Mouse (Mus musculus): ENCODE results near the gene Traf3ip1.
"Not testable (repeated sequence)": the region's sequence is repeated elsewhere in the genome, so short reads cannot be mapped to it uniquely, and the experiment has no call there.

The Traf3ip1 gene

GRCm38 (mm10) chr1:91466186-91466585 lies 28.3 kb upstream of the Traf3ip1 start:
- DNase-seq: no peak

- DNase-seq: no peak
Measured at GRCm38 (mm10) chr1:91469888-91470419, 24.5 kb upstream of the Traf3ip1 start.

GRCm38 (mm10) chr1:91478145-91478544 lies 16.3 kb upstream of the Traf3ip1 start:
- not testable (repeated sequence) for DNase-seq

DNA sequence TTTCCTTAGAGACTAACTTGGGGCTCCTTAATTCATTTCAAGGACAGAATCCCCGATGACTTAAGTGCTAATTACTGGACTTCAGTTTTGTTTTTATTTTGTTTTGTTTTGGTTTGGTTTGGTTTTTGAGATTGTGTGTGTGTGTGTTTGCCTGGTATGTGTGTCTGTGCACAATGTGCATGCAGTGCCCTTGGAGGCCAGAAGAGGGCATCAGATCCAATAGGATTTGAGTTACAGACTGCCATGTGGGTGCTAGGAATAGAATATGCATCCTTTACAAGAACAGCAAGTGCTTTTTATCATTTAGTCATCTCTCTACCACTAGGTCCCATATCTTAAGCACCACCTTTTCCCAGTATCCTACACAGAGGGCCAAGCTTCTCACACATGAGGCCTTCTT lies 15.5 kb upstream of the Traf3ip1 start:
- DNase-seq: no peak

- DNase-seq: no peak
Measured at GRCm38 (mm10) chr1:91482616-91483211, 11.7 kb upstream of the Traf3ip1 start.

- DNase-seq: peak; percentile 86
Measured at GRCm38 (mm10) chr1:91483304-91484010, 11.0 kb upstream of the Traf3ip1 start.

GRCm38 (mm10) chr1:91484011-91484346 lies 10.5 kb upstream of the Traf3ip1 start:
- DNase-seq: no peak

GRCm38 (mm10) chr1:91485422-91485821 lies 9.0 kb upstream of the Traf3ip1 start:
- no peak for DNase-seq

GRCm38 (mm10) chr1:91486165-91486564 lies 8.3 kb upstream of the Traf3ip1 start:
- DNase-seq: no peak

DNA sequence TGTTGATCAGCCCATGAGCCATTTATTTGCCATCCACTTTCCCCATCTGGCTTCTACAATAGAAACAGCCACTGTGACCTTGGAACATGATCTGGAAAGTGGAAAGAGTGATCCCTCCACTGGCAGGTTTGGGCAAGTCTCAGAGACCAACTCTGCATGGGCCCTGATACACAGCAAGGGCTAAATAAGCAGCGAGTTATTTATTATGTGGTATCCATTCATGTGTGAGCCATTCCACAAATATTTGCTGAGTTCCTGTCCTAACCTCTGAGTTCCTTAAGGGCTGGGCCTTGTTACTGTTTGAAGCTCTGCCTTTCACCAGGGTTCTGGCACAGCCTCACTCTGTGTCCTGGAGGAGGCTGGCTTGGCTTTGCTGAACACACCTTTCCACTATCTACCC lies 4.1 kb upstream of the Traf3ip1 start:
- DNase-seq: no peak

DNA sequence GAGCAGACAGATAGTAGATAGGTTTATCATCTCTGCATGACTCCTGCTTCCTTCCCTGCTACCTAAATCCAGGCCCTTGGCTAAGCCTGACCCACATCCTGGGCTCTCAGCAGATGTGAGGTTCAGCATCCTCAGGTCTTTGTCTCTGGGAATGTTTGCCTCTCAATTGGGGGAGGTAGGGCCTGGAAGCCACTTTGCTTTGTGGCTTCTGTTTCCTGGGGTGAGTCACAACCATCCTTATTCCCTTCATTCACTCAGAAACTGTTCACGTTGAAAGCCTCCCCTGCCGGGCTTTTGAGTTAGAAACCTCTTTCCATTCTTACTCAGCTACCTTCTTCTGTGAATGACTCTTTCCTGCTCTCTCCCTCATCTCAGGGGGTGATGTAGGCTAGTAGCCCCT lies 1.7 kb upstream of the Traf3ip1 start:
- DNase-seq: no peak

DNA sequence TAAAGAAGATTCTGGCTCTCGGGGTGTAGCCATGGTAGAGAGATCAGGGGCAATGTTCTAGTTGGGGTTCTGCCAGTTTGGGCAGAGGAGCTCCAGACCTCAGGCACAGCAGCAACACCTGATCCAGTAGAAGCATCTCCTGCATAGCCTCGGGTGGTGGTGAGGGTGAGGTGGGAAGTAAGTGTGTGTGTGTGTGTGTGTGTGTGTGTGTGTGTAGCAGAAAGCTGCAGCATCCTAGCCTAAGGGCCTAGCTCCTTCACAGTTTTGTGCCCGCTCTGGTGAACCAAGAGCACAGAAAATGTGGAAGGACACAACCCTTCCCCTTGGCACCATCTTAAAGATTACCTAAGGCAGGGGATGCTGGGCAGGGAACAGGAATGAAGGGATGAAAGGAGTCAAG lies 509 bp upstream of the Traf3ip1 start:
- no peak for DNase-seq

DNA sequence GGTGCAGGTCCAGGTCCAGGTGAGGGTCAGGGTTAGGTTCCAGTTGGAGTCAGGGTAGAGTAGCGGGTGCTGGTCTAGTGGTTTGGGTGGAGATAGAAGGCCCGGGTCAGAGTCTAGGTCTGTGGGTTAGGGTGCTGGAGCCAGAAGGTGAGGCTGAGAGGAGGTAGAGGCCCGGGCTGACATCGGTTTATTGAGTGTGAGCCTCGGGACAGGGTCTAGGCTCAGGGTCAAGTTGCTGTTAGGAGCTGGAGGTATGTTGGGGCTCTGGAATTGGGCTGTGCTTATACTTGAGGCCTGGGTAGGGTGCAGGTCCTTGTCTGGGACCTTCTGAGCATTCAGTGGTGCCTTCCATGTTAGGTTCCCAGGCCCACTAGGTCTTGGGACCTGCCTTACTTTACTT lies 874 bp downstream of the Traf3ip1 start:
- no peak for DNase-seq

GRCm38 (mm10) chr1:91498579-91498978 lies 4.1 kb downstream of the Traf3ip1 start:
- DNase-seq: no peak

- no peak for DNase-seq
Measured at GRCm38 (mm10) chr1:91504615-91505014, 10.2 kb downstream of the Traf3ip1 start.

- no peak for DNase-seq
Measured at GRCm38 (mm10) chr1:91514916-91515315, 20.5 kb downstream of the Traf3ip1 start.

- no peak for DNase-seq
Measured at GRCm38 (mm10) chr1:91515642-91516041, 21.2 kb downstream of the Traf3ip1 start.

- peak; percentile 77 for DNase-seq
Measured at GRCm38 (mm10) chr1:91523759-91524158, 29.3 kb downstream of the Traf3ip1 start.

DNA sequence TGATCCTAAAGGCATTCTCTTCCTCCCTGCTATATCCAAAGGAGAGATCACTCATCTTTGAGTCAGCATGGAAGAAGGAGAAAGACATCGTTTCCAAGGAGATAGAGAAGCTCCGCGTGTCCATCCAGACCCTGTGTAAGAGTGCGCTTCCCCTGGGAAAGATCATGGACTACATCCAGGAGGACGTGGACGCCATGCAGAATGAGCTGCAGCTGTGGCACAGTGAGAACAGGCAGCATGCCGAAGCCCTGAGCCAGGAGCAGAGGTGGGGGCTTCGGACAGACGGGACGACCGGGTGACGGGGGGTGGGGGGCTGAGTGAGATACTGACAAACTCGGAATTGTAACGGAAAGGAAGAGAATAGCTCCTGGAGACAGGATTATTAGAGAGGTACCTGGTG lies 31.4 kb downstream of the Traf3ip1 start:
- no peak for DNase-seq

DNA sequence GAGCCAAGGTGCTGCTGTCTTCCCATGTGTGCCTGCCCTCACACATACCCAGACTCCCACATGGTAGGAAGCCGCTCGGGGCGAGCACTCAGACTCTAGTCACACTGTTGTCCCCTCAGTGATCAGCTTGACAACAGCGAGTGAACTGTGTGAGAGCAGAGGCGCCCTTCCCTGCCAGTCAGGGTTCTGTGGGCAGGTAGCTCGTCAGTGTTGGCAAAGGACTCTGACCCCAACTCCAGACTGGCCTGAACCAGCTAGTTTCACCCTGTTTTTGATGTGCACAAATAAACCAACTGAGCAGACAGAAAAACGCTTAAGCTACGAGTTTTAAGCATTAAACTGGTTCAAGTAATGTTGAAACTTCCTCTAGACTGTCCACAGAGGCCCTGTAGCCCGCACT lies 35.7 kb downstream of the Traf3ip1 start:
- no peak for DNase-seq

- no peak for DNase-seq
Measured at GRCm38 (mm10) chr1:91532243-91532642, 37.8 kb downstream of the Traf3ip1 start.

- no peak for DNase-seq
Measured at GRCm38 (mm10) chr1:91532892-91533291, 38.4 kb downstream of the Traf3ip1 start.

DNA sequence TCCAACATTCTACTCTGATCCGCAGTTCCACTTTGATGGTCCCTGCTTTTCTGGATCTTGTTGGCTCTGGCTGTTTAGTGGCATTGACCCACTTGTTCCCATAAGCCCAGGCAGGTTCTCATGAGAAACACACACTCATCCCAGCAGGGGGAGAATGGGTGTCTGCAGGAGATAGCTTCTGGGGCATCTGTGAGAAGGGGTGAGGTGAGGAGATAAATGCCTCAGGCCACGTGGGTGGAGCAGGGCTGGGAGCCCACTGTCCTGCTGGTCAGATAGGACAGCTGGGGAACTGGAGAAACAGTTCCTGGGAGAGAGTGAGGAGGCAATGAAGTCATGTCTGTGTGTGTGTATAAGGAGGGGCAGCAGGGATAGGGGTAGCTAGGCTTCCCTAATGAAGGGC lies 39.0 kb downstream of the Traf3ip1 start:
- DNase-seq: no peak

DNA sequence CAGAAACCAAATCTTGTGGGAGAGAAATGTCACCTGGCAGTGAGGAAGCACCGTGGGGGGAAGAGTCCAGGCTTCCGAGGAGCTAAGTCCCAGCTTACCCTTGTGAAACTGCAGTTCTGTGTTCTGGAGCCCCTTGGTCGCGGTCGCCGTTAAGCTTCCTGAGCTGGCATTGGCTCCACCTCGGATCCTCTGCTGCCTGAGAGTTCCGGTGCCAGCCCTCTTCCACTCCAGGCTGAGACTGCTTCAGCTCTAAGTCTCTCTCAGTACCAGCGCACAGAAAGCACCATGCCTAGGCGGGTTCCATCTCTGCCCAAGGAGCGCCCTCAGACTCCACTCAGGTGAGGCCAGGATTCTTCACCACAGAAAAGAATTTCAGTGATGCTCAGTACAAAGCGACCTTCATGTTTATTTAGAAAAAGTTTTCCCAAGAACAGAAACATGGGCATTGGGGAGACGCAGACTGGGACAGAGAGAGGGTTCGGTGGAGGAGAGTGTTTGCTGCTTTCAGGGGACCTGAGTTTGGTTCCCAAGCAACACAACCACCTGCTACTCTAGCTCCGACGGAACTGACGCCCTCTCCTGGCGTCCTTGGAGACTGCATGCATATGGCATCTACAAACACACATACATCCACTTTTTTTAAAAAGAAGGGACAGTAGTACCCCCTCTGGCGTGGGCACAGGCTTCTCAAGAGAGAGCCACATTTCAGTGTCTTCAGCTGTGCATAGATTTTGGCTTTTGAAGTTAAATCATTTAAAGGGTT lies 39.7 kb downstream of the Traf3ip1 start:
- no peak for DNase-seq
